Mouse (Mus musculus) erythroid progenitor cell, adult 5-6 weeks (primary cell): ENCODE results near the gene Umod. TPM values are rescaled to one million over a fixed set of nuclear protein-coding genes. Genes with fewer than 3 reads are reported as not detected.

ENCODE experiments used
- ATAC-seq: replicated peaks from 2 replicates; pipeline ENCODE4 v1.8.0; 2016; ENCODE audit warnings: moderate number of reproducible peaks, mild to moderate bottlenecking, moderate TSS enrichment, inconsistent platforms; ENCODE audit not compliant: poor library complexity, low FRiP score, severe bottlenecking
- total RNA-seq, 2 experiments: library from RNA; stranded (forward) in 1 of 2; stranded (reverse) in 1 of 2; fragments of 150-400 nt in 1 of 2; fragments of 186-747, 209-891 nt in 1 of 2; gene quantifications; 2 replicates each; pipeline versions ENCODE4 v1.2.3 to v1.2.4; 2015 to 2017; ENCODE audit warnings: low replicate concordance in 2 of 2

Umod gene
- total RNA-seq (2015; ENCODE audit: low replicate concordance) (not detected in 2 replicates), total RNA-seq (2017; ENCODE audit: low replicate concordance) (not detected in 2 replicates)

- ATAC-seq: no peak
These were observed at the start of gene Umod for GRCm38 (mm10) chr7:119479256-119479655. Umod (minus strand) TSS chr7:119479282.

GRCm38 (mm10) chr7:119528617-119529016 is 49.5 kb upstream of the Umod start:
- no peak for ATAC-seq

DNA sequence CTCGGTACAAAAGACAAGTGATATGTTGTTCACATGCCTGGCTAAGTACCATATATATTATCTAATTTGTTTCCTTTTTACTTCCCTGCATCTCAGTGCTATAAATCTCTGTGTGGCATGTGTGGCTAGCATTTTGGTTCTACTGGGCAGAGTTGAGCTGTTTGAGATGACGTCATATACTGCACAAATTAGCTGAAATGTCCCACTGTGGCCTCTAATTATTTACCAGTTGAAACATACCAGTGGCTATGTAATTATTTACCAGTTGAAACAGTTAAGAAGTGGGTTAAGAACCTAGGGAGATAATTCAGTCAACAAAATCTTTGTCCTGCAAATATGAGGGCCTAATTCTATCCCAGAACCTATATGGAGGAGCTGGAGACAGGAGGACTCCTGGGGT is 48.5 kb upstream of the Umod start:
- ATAC-seq: no peak

- ATAC-seq: no peak
These were observed 48.1 kb upstream of the Umod start for GRCm38 (mm10) chr7:119527135-119527534.

DNA sequence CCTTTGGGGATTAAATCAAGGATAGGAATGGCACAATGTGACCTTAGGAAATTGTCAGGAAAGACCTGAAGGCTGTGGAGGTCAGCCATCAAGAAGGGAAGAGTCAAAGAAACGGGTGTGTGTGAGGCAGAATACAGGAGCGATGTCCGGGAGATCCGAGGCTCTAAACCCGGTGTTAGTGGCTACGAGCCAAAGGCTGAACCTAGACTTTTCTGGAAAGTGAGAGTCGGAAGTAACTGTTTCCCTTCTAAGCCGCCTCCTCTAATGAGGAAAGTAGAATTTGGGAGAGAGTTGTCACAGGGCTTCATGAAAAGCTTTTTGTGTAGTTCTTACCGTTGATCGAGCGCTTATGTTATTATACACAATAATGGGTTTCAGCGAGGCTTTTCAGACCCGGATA is 47.4 kb upstream of the Umod start:
- ATAC-seq: no peak

DNA sequence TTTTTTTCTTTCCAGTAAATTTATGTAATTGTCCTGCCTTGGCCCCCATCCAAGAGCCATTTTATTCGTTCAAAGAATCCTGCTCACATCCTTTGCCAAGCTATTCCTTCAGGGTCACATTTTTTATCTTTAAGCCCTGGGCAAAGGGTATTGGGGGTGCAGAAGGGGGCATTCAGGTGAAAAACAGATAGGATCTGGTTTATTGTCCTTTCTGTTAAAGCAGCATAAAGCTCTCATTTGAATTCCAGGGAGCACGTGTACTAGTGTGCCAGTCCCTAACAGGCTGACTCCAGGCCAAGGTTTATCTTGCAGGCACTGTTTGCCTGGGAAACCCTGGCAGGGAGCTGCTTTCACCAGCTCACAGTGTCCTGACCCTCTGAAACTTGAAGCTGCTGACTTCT is 46.8 kb upstream of the Umod start:
- ATAC-seq: no peak

DNA sequence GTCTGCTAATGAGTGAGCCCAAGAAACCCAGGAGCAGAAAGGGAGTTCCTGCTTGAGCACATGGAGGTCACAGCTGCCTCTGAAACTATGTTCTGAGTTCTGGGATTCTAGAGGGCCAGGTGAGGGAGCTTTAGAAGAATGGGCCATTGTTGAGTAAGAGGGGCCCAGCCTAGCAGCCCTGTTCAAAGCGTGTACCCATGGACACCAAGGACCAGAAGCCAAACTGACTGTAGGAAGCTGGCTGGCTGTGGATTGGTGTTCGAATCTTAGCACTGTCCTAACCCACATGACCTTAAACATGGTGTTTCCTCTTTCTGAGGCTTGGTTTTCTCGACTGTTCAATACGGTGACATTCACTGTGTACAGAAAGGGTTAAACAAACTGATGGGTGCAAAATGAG is 44.3 kb upstream of the Umod start, which contains the start of gene Pdilt:
Gene Pdilt (minus strand): TSS at position 101 of the 400 bp plus-strand sequence.
- ATAC-seq: no peak

- ATAC-seq: no peak
These were observed 43.3 kb upstream of the Umod start for GRCm38 (mm10) chr7:119522385-119522784.

DNA sequence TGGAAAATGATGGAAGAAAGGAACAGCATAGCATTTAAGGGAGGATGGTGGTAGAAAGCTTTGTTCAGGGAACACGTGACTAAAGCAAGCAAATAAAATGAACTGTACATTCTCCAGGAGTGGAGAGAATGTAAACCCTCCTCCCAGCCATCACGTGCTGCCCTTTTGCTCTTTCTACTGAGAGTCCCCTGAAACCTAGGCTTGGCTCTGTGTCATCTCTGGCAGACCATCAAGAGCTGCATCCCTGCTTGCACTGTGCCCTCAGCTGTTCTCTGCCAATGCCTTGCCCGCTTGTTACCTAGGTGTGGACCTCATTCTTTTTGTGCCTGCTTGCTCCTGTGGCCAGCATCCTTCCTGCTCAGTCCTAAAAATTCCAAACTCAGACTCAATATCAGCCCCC is 42.7 kb upstream of the Umod start:
- ATAC-seq: no peak

- ATAC-seq: no peak
These were observed 40.6 kb upstream of the Umod start for GRCm38 (mm10) chr7:119519654-119520053.

DNA sequence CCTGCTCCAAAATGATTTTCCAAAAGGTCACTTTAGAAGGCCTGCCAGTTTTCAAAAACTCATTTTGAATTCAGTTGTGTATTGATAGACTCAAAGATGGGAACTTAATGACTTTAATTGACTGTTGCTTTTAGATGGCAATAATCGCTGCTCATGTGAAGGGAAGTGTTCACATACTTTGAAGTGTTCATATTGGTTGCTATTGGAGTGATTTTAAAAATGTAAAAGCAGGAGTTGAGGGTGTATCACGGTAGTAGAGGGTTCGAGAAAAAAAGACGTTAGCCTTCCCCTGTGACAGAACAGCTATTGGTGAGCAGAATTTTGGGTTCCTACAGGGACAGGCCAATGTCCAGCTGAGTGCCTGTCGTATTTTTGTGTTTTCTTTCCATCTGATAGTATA is 40.1 kb upstream of the Umod start, which contains the start of gene Acsm5:
Gene Acsm5 (plus strand): TSS at position 301 of the 400 bp plus-strand sequence.
- no peak for ATAC-seq

- no peak for ATAC-seq
These were observed 37.1 kb upstream of the Umod start for GRCm38 (mm10) chr7:119516272-119516558.

- no peak for ATAC-seq
These were observed 36.6 kb upstream of the Umod start for GRCm38 (mm10) chr7:119515492-119516271.

- no peak for ATAC-seq
These were observed 34.0 kb upstream of the Umod start for GRCm38 (mm10) chr7:119513056-119513455.

- ATAC-seq: no peak
These were observed 32.1 kb upstream of the Umod start for GRCm38 (mm10) chr7:119511143-119511542.

DNA sequence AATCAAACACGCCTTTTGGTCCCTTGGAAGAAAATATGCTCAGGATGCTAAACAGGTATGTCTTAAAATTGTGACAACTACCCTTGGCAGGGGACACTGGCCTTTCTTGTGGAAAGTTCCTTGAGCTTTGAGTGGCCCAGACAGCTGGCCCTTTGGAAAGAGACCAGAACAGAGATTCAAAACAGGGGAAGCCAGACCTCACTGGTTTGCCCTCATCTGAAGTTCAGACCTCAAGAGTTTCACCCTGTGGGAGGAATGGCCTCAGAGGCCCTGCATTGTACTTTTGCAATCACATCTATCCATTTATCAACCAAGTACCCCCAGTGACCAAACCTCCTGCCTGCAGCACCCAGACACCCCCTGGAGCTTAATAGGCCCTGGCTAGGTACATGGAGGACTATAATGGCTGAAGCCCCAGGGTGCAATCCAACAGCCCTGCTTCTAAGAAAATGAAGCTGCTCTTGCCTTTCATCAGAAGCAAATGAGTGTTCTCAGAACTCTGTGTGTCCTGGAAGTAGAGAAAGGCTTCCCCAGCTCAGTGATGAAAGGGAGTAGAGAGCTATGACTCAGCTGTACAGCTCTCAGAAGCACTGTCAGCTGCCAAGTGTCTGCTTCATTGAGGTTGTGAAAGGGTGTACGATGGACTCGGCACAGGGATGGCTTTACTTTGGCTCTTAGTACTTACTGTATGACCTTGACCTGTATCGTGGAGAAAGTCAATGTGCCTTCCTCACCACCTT is 11.1 kb upstream of the Umod start:
- no peak for ATAC-seq

DNA sequence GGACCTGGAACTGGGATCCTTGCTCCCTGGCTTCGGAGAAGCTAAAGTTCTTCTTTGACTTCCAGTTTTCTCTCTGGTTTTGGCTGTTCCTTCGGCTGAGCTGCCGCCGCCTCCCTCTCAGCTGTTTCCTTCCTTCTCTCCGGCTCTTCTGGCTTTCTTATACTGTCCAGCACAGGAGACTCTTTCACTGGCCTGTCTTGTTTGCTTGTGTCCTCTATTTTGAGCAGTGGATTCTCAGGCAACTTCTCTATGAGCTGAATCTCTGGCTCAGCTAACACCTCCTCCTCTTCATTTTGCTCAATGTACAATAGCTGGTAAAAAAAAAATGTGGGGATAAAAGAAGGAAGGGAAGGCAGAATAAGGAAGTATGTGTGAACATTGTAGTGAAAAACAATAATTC is 7.6 kb upstream of the Umod start:
- ATAC-seq: no peak

DNA sequence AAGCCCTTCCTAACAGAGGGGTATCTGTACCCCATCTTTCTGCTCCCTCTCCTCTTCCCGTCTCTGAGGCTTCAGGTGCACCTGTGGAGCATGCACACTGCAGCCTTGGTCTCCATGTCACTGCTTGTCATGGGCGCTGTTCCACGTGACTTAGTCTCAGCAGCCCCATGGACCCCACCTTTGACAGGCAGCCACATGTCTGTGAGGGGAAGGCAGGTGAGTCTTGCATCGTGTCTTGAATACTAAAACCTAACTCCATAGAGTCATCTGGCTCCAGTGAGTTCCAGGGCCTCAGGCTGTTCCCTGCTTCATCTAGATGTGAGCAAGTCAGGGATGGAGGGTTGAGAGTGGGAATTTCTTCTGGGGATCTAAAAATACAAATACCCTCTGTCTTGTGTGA is 5.1 kb upstream of the Umod start:
- no peak for ATAC-seq

GRCm38 (mm10) chr7:119476500-119477389 is 2.3 kb downstream of the Umod start:
- ATAC-seq: no peak

DNA sequence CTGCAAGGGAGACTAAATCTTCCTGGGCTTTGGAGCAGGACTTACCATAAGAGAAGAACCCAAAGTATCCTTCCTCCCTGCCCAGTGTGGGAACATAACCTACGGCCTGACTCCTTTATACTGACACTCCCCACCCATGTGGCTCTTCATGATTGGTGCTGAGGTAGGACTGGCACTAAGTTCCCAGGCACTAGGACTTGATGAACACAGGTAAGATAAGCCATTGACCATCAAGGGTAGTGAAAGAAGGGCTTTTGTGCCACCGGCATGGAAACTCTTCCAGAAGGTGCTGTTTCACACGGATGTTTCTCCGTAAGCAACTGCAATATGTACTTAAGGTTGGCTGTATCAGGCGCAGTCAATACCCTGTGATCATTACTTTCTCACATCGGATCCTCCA is 19.9 kb downstream of the Umod start, which contains the start of gene Gp2:
Gene Gp2 (minus strand): TSS at position 101 of the 400 bp plus-strand sequence.
- no peak for ATAC-seq
